Mouse (Mus musculus) ES-Bruce4 (cell line): ENCODE data around the gene Akr1b8.

ENCODE experiments used
- CTCF ChIP-seq: IDR thresholded peaks from one replicate; pipeline ENCODE4 v1.8.1; 2011; ENCODE audit warnings: low read depth, low read length
- EP300 ChIP-seq: IDR thresholded peaks from 2 replicates; pipeline ENCODE4 v1.6.1; 2011; ENCODE audit warnings: low read depth, low read length; ENCODE audit not compliant: insufficient read depth
- POLR2A ChIP-seq: IDR thresholded peaks from one replicate; pipeline ENCODE4 v1.8.1; 2011; ENCODE audit warnings: low read length; ENCODE audit not compliant: insufficient read depth

GRCm38 (mm10) chr6:34355841-34356240, 1.9 kb downstream of the Akr1b8 start:
- no peak for TF ChIP-seq CTCF
- no peak for TF ChIP-seq POLR2A
- TF ChIP-seq EP300, result no peak
